Mouse (Mus musculus) hindbrain, embryonic 15.5 days (tissue): ENCODE measurements around the gene Vmn2r54. TPM values are rescaled to one million over a fixed set of nuclear protein-coding genes. Genes with fewer than 3 reads are reported as not detected.
"Not testable (repeated sequence)": the region's sequence is repeated elsewhere in the genome, so short reads cannot be mapped to it uniquely, and the experiment has no call there.

Experiments
- ATAC-seq: fragments of 200-750 bp; cut with Nextera tagmentation; 2 replicates; pipeline ENCODE4 v1.8.0; 2017; ENCODE audit warnings: low read depth, moderate number of reproducible peaks, moderate TSS enrichment; ENCODE audit not compliant: low FRiP score
- H3K27ac ChIP-seq: fragments of 300-500 bp; sonication (generic); replicated peaks from 2 replicates; pipeline ENCODE4 v1.5.1; 2015; ENCODE audit warnings: mild to moderate bottlenecking, inconsistent platforms
- H3K27me3 ChIP-seq: fragments of 300-500 bp; sonication (generic); 2 replicates; pipeline ENCODE4 v1.6.1; 2015; ENCODE audit warnings: control low read depth, inconsistent platforms
- H3K36me3 ChIP-seq: fragments of 300-500 bp; sonication (generic); 2 replicates; pipeline ENCODE4 v1.6.1; 2015; ENCODE audit warnings: control low read depth, inconsistent platforms
- H3K4me1 ChIP-seq: fragments of 300-500 bp; sonication (generic); replicated peaks from 2 replicates; pipeline ENCODE4 v1.6.1; 2015; ENCODE audit warnings: control low read depth, inconsistent platforms
- H3K4me2 ChIP-seq: fragments of 300-500 bp; sonication (generic); 2 replicates; pipeline ENCODE4 v1.6.1; 2015; ENCODE audit warnings: moderate library complexity, mild to moderate bottlenecking, inconsistent platforms
- H3K4me3 ChIP-seq: fragments of 300-500 bp; sonication (generic); 2 replicates; pipeline ENCODE4 v1.5.1; 2015; ENCODE audit warnings: mild to moderate bottlenecking, inconsistent platforms
- H3K9ac ChIP-seq: fragments of 300-500 bp; sonication (generic); 2 replicates; pipeline ENCODE4 v1.6.1; 2015; ENCODE audit warnings: inconsistent platforms
- H3K9me3 ChIP-seq: fragments of 300-500 bp; sonication (generic); 2 replicates; pipeline ENCODE4 v1.6.1; 2016; ENCODE audit warnings: control low read depth, inconsistent platforms
- WGBS: fragments of 180-500 bp; shearing (Covaris S2); methylation state at CpG from one replicate; pipeline ENCODE4 v1.1.7; 2015; 5-methylcytosine and 5-hydroxymethylcytosine counted together
- polyA plus RNA-seq: library from polyadenylated mRNA; unstranded; fragments of >200 nt; fragmentation: Nextera tagmentation; extraction: Ambion mirVana; gene quantifications from 2 replicates; pipeline ENCODE4 v1.2.1, GENCODE M21; 2015

Gene Vmn2r54
- polyA plus RNA-seq: not detected in 2 replicates

- not testable (repeated sequence) for ATAC-seq, H3K9ac ChIP-seq, H3K27me3 ChIP-seq, H3K4me2 ChIP-seq, H3K9me3 ChIP-seq, H3K27ac ChIP-seq, H3K4me3 ChIP-seq, H3K36me3 ChIP-seq, H3K4me1 ChIP-seq
- WGBS: 78% methylated on average over 3 of the region's 4 CpGs
Measured at GRCm38 (mm10) chr7:12640219-12640618, at the start of gene Vmn2r54. Gene Vmn2r54, minus strand, starts transcription at chr7:12640319.

- not testable (repeated sequence) for H3K27ac ChIP-seq, H3K27me3 ChIP-seq, H3K4me3 ChIP-seq, H3K9ac ChIP-seq, H3K36me3 ChIP-seq, H3K4me1 ChIP-seq, ATAC-seq, H3K9me3 ChIP-seq, H3K4me2 ChIP-seq
- WGBS: 96% methylated on average over 3 of the region's 3 CpGs
Measured at GRCm38 (mm10) chr7:12684903-12685302, 44.8 kb upstream of the Vmn2r54 start, which contains the start of gene Vmn2r55. Gene Vmn2r55, minus strand, starts transcription at chr7:12685003.

GRCm38 (mm10) chr7:12608688-12609087 lies 31.4 kb downstream of the Vmn2r54 start, which contains the start of gene Vmn2r53:
Gene Vmn2r53, minus strand, starts transcription at chr7:12608788.
- Histone ChIP-seq H3K27me3 (no peaks in the 10 kb centered on the region), H3K4me3 (no peak within 1 kb of the TSS), H3K27ac (no peak within 1 kb of the TSS), H3K4me1 (no peaks in the 10 kb centered on the region), H3K36me3 (no peaks in the 10 kb centered on the region), H3K9ac (no peak within 1 kb of the TSS), H3K4me2 (no peak within 1 kb of the TSS), H3K9me3 (peaks cover 24% of the 10 kb centered on the region; the same call in 1 of the 2 replicates)
- no peak for ATAC-seq

Other genes starting within 250 kb of the Vmn2r54 start
- gene Zfp551, start 217.6 kb downstream of the Vmn2r54 start, polyA plus RNA-seq: 9.7 and 10.0 TPM in 2 replicates
- gene Zfp606, start 162.0 kb downstream of the Vmn2r54 start, polyA plus RNA-seq: 35.1 and 35.6 TPM in 2 replicates
- gene 2900092C05Rik, start 127.8 kb downstream of the Vmn2r54 start, polyA plus RNA-seq: not detected in 2 replicates
- not detected in 2 replicates for gene Vmn2r53, start 31.5 kb downstream of the Vmn2r54 start, polyA plus RNA-seq
- not detected in 2 replicates for gene Vmn2r55, start 44.7 kb upstream of the Vmn2r54 start, polyA plus RNA-seq
- 0.01 TPM in 1 of 2 replicates, not detected in the other for gene Vmn2r56, start 94.7 kb upstream of the Vmn2r54 start, polyA plus RNA-seq
- gene Zscan18, start 163.3 kb upstream of the Vmn2r54 start, polyA plus RNA-seq: 28.2 and 33.1 TPM in 2 replicates
- 28.3 and 30.0 TPM in 2 replicates for gene Zfp329, start 178.5 kb upstream of the Vmn2r54 start, polyA plus RNA-seq
- gene Zfp110, start 194.4 kb upstream of the Vmn2r54 start, polyA plus RNA-seq: 26.2 and 27.6 TPM in 2 replicates
- 7.5 TPM in 2 replicates for gene Zfp128, start 240.9 kb upstream of the Vmn2r54 start, polyA plus RNA-seq